Mouse (Mus musculus) lung, adult 2 months (tissue): ENCODE measurements at regions not wholly inside any gene's neighbourhood (a gene's known extent, or its start where the extent isn't known, plus 50 kb on each side); places are given as distances from the start of the nearest gene placed in this dataset.

ENCODE experiments used
- CTCF ChIP-seq: fragments of 200-500 bp; IDR thresholded peaks from 2 replicates; pipeline ENCODE4 v1.5.1; 2011; ENCODE audit warnings: mild to moderate bottlenecking, low read length, control low read depth; ENCODE audit not compliant: insufficient read depth
- POLR2A ChIP-seq: fragments of 200-500 bp; IDR thresholded peaks from 2 replicates; pipeline ENCODE4 v1.6.1; 2011; ENCODE audit warnings: low read depth, mild to moderate bottlenecking, control low read depth, low read length, borderline replicate concordance; ENCODE audit errors: extremely low read depth

DNA sequence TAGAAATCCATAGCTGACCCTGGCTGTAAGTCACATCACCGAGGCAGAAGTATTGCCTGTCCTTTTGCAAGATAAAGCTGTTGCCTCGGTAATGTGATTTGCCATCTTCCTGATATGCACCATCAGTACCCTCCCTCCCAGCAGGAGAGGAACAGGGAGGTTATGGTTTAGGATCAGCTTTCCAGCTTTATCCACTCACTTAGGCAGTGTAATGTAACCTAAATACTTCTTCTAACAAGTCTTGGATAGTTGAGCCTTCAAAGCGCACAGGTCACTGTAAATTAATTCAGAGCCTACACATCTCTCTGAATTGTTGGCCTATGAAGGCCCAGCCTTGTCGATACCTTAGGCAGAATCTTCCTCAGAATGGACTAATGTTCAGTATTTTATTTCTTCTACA is 962.5 kb downstream of the Diaph3 start:
- TF ChIP-seq POLR2A (no peak), CTCF (no peak)
